Mouse (Mus musculus) ES-Bruce4 (cell line): ENCODE results near the gene Prelp.

ENCODE experiments used
- CTCF ChIP-seq: IDR thresholded peaks from one replicate; pipeline ENCODE4 v1.8.1; 2011; ENCODE audit warnings: low read depth, low read length
- EP300 ChIP-seq: IDR thresholded peaks from 2 replicates; pipeline ENCODE4 v1.6.1; 2011; ENCODE audit warnings: low read depth, low read length; ENCODE audit not compliant: insufficient read depth
- POLR2A ChIP-seq: IDR thresholded peaks from one replicate; pipeline ENCODE4 v1.8.1; 2011; ENCODE audit warnings: low read length; ENCODE audit not compliant: insufficient read depth

- no peak for TF ChIP-seq CTCF
- TF ChIP-seq POLR2A: no peak
- TF ChIP-seq EP300: no peak
These were observed 35.4 kb downstream of the Prelp start for GRCm38 (mm10) chr1:133885811-133886210.
